Mouse (Mus musculus) inflammation-experienced regulatory T-cells (primary cell): Measurements from ENCODE around the gene Bri3. TPM values are rescaled to one million over a fixed set of nuclear protein-coding genes. Genes with fewer than 3 reads are reported as not detected.

Source experiments
- polyA plus RNA-seq, 2 experiments: library from polyadenylated mRNA; unstranded; fragments of 100-300 nt; shearing (Covaris generic); gene quantifications; one replicate each; pipeline ENCODE4 v1.2.1; 2017

Gene Bri3
- 1 to 10 TPM; 5.5 to 6.3 TPM for polyA plus RNA-seq

DNA sequence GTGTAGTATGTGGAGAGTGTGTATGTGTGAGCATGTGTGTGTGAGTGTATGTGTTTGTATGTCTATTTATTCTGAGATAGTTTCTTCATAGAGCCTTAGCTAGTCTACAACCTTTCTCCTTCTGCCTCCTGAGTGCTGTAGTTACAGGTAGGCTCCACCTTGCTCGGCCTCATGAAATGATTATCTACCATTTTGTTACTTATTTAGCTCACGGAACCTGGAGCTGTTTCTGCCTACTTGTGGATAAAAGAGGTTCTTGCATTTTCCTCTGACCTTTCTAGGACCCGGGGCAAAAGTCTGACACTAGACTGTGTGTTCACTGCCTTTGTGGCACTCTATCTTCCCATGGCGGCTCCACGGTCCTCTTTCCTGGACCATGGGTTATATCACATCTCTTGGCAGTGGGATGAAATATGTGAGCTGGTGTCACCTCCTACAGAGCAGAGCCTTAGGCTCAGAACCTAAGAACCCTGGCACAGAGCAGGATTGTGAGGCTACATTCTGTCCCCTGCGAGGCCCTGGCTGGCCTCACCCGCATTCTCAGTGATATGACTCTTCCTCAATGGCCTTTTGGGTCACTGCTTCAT, at the start of gene Bri3:
Gene Bri3, plus strand, starts transcription at position 537 of the 587 bp plus-strand sequence.

DNA sequence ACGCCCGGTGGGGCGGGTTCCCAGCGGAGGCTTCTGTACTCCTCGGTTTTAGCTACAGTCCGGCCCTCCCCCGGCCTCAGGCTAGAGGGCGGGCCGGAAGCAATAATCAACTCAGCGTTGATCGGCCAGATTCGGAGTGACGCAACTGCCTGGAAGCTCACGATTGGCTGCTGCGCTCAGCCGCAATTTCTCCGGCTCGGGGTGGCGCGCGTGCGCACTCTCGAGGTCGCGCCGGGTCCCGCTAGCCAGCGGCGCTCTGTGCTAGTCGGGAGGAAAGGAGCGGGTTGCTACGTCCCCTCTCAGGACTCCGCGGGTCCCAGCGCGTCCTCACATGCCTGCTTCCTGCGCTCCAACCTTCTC, 20.8 kb upstream of the Bri3 start, which contains the start of gene Tecpr1:
Gene Tecpr1, minus strand, starts transcription at position 113 of the 360 bp plus-strand sequence.

DNA sequence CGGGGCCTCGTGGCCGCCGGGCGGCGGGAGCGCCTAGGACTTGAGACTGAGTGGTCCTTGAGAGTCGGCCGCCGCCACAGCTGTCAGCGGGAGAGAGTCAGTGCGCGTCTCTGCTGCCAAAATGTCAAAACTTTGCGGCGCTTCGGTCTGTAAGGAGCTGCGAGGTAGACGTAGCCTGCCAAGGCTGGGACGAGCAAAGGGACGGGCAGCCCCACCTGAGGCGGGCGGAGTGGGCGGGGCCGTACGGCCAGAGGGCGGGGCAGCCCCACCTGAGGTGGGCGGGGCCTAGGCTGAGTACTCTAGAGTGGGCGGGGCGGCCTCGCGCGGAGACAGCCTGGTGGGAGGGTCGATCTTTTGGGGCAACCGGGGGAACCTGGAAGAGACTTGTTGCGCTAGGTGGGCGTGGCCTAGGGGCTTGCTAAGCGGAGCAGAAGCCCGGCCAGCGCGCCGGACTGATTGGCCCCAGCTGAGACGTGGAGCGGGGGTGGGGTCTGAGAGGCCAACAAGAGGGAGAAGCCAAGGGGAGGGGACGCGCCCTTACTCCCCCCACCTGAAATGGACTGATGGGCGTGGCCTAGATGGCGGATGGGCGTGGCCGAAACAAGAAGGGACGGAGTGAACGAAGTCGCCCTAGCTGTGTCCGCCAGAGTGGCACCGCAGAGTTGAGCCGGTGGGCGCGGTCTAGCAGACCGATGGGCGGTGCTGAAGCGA, 113.8 kb downstream of the Bri3 start, which contains the start of gene Baiap2l1:
Gene Baiap2l1, minus strand, starts transcription at position 232 of the 711 bp plus-strand sequence.

Other genes starting within 250 kb of the Bri3 start
- gene Ccz1, start 229.6 kb upstream of the Bri3 start, polyA plus RNA-seq = 10 to 100 TPM; 62.8 to 71.5 TPM
- not detected for gene Ocm, start 217.8 kb upstream of the Bri3 start, polyA plus RNA-seq
- gene Lmtk2, start 144.0 kb upstream of the Bri3 start, polyA plus RNA-seq = 10 to 100 TPM; 14.7 to 15.2 TPM
- gene Bhlha15, start 54.2 kb upstream of the Bri3 start, polyA plus RNA-seq = 1 to 10 TPM in 1 of 2 experiments, not detected in 1; 4.2 TPM
- gene Tecpr1, start 20.8 kb upstream of the Bri3 start, polyA plus RNA-seq = 100 to 1,000 TPM; 147 to 229 TPM
- under 1 TPM; 0.68 to 0.82 TPM for gene Baiap2l1, start 113.7 kb downstream of the Bri3 start, polyA plus RNA-seq